Mouse (Mus musculus): ENCODE data around the gene Med17.
"Not testable (repeated sequence)": the region's sequence is repeated elsewhere in the genome, so short reads cannot be mapped to it uniquely, and the experiment has no call there.

Med17 gene

DNA sequence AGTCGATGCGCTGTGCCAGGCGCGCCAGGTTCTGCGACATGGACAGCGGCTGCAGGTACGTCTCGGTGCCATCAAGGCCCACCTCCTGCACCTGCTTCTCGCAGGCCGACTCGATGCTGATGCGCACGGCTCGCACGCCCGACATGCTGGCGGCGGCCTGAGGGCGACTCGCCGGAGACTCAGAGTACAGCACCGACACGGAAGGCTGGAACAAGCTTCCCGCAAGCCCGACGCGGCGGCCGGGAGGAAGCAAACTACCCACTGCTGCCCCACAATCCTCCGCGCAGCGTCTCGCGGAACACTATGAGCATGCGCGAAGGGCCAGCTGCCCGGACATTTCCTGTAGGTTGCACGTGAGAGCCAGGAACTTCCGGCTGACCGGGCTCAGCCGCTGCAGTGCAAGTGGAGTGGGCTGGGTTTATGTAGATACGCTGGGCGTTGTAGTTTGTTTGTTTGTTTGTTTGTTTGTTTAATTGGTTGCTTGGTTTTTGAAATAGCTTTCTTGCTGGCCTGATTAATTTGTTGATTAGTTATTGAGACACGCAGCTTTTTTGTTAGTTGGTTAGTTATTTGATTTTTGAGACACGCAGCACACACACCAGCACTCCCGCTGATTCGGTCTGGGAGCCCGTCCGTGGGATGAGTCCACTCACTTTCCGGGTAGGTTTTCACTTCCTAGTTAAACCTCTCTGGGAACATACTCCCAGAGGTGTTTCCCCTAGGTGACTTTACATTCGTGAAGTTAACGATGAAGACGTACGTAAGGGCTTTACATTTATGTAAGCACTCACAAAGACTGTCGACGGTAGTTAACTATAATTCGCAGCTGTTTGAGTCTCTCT lies at the start of gene Med17:
TSS of gene Med17 (minus strand) at position 283 of the 842 bp plus-strand sequence.
- DNase-seq (ENCODE audit: low spot score in 2 of 2) = peak; percentile 84 to 95

DNA sequence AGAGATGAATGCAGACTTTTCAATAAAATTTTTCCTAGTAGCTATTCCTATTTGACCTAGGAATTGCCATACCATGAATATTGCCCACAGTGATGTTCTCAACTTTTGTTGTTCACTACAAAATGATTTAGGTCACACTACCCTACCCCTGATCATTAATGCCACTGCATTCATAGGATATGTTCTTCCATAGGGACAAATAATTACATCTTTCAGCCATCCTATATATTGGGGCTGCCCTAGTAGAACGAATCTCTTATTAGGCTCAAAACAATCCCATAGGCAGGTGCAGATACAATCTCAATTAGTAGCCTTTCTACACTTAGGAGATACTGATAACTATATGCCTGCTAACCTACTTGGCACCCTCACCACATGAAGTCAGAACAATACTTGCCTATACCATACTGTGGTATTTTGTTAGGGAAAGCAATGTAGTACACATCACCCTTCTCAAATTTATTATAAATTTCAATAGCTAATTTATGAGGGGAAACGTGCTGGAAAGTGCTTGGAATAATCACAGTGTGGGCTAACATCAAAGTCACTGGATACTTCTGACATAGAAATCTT lies 38.5 kb upstream of the Med17 start:
- no peak for DNase-seq (ENCODE audit: low spot score in 2 of 2)

DNA sequence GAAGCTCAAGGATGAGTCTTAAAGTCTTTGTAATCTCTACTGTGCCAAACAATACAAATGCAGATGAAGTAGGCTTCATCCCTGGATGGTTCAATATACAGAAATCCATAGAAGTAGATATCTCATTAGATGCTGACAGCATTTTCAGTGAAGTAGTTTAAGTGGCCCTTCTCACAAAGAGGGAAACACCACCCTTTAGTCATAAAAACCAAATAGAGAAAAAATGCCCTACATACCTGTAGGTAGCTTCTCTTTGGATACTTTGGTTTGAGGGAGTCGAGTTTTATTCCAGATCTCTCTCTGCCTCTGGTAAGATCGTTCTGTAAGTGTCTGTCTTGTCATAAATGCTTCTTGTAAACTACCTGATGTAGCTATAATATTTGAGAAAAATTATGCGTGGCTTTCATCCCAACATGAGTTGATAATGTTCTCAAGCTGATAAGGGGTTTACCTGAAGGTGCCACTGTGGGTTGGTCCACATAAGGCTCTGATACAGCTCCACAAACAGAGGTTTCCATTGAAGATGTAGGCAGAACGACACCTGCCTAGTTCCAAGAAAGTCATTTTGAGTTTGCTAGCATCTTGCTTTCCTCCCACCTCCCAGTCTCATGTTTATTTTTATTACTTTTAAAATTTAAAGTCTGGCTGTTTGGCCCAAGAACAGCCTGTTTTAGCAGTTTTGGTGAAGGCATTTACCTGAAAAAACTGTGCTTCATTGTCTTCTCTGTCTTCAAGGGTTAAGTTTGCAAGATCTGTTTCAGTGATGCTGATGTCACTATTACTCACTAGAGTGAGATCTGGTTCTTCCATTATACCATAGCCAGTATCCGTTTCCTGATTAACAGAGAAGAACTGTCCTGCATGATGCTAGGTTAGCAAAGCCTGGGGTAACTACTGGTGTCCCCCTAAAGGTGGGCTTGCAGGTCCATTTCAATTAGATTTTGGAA lies 37.8 kb upstream of the Med17 start:
- DNase-seq (ENCODE audit: low spot score in 2 of 2) = no peak

GRCm38 (mm10) chr9:15316296-15316695 lies 36.6 kb upstream of the Med17 start:
- not testable (repeated sequence) for DNase-seq (ENCODE audit: low spot score in 2 of 2)

- no peak for DNase-seq (ENCODE audit: low spot score in 2 of 2)
Measured at GRCm38 (mm10) chr9:15314619-15315018, 34.9 kb upstream of the Med17 start.

- DNase-seq (ENCODE audit: low spot score in 2 of 2) = no peak
Measured at GRCm38 (mm10) chr9:15313633-15314032, 33.9 kb upstream of the Med17 start.

- DNase-seq (ENCODE audit: low spot score in 2 of 2) = no peak
Measured at GRCm38 (mm10) chr9:15312054-15312735, 32.5 kb upstream of the Med17 start.

DNA sequence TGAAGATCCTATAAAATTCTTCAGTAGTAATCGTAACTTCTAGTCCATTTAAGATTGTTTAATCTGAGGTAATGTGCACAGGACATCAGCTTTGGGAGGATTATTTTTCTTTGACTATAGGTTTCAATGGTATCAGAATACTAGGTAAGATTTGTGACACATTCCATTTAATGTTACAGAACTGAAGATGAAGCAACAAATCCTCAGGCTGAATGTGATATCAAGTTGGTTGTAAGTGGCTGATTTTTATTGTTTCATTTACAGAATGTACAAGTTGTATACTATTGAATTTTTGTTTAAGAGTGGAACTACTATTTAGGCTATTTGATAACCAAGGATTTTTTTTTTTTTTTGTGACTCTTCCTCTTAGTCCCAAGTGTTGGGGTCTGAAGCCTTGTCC lies 30.4 kb upstream of the Med17 start:
- no peak for DNase-seq (ENCODE audit: low spot score in 2 of 2)

DNA sequence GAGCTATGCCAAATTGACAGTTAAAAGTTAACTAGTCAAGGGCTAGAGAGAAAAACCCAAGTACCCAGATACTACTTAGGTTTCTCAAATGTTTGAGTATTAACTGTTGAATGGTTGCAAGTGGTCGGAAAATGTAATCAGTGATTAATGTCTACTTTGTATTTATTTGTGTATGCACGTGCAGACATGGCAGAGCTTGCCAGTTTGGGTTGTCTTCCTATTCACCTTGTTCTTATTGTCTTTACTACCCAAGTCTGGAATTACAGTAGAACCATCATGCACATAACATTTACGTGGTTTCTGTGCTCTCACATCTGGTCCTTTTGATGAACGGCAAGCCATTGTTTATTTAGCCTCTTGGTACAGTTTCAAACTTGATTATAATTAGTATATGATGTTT lies 29.7 kb upstream of the Med17 start:
- DNase-seq (ENCODE audit: low spot score in 2 of 2) = no peak

- DNase-seq (ENCODE audit: low spot score in 2 of 2) = no peak
Measured at GRCm38 (mm10) chr9:15308254-15308653, 28.5 kb upstream of the Med17 start.

DNA sequence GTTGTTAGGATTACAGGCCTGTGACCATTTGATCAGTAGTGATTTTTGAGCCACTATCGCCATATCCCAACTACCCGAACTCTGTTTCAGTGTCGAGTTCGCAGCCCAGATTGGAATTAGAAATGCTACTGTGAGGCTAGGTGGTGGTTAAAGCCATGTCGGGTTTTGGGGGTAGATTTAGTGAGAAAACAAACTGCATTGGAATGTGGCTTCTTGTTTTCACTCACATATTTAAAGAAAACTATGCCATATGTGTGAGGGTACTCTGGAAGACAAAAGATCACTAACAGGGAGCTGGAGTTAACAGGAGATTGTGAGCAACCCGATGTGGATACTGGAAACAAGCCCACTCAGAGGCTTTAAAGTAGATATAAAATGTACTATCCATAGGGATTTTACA lies 27.5 kb upstream of the Med17 start:
- DNase-seq (ENCODE audit: low spot score in 2 of 2) = no peak

- no peak for DNase-seq (ENCODE audit: low spot score in 2 of 2)
Measured at GRCm38 (mm10) chr9:15306398-15307119, 26.8 kb upstream of the Med17 start, which contains the start of gene 4931406C07Rik. Gene 4931406C07Rik (minus strand): TSS chr9:15306448.

- DNase-seq (ENCODE audit: low spot score in 2 of 2) = peak; percentile 86 to 96
Measured at GRCm38 (mm10) chr9:15305503-15306397, 26.0 kb upstream of the Med17 start, which contains the start of gene Taf1d. Gene Taf1d (plus strand): TSS chr9:15306214.

DNA sequence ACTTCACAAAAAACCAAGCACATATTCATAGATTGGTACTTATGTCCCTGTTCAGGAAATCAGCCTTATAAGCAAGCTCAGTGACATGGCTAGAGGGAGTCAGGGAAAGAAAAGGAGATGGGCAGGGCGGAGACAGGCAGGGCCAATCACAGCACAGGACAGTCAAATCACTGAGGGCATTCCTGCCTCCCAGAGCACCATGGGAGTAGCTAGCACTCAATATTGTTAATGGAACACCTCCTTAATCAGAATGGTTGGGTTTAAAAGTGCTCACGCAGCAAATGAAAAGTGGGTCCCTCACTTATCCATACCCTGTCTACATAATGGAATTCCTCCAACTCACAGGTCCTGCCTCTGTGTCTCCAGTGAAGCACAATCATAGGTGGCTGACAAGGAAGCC lies 23.1 kb upstream of the Med17 start:
- DNase-seq (ENCODE audit: low spot score in 2 of 2) = no peak

DNA sequence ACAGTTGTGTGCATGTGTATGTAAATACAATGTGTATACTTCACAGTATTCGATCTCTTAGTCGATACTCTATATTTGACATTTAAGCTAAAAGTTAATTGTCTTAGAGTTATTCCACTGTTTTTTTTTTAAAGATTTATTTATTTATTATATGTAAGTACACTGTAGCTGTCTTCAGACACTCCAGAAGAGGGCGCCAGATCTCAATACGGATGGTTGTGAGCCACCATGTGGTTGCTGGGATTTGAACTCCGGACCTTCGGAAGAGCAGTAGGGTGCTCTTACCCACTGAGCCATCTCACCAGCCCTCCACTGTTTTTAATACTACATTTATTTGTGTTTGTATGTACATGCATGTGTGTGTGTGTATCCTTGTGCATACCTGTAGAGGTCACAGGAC lies 22.3 kb upstream of the Med17 start:
- not testable (repeated sequence) for DNase-seq (ENCODE audit: low spot score in 2 of 2)

DNA sequence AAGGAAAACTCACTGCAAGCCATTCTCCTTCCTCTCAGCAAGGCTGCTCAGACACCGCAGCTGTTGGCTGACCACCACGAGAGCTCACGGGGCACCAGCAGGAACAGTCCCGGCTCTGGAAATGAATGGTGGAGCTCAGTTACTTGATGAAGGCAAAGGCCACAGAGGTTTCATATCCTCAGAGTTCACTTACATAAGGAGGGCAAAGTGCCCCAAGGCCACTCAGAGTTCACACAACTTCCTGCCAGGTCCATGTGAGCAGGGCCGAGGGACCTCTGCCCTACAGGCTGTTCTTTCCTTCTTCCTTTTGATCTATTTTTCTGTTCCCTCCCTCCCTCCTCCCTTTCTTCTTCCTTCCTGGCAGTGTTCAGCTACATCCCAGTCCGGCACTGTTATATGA lies 21.7 kb upstream of the Med17 start:
- no peak for DNase-seq (ENCODE audit: low spot score in 2 of 2)

- no peak for DNase-seq (ENCODE audit: low spot score in 2 of 2)
Measured at GRCm38 (mm10) chr9:15300056-15300455, 20.3 kb upstream of the Med17 start.

GRCm38 (mm10) chr9:15298451-15298850 lies 18.7 kb upstream of the Med17 start:
- DNase-seq (ENCODE audit: low spot score in 2 of 2) = no peak

GRCm38 (mm10) chr9:15297112-15297511 lies 17.4 kb upstream of the Med17 start:
- DNase-seq (ENCODE audit: low spot score in 2 of 2) = no peak

DNA sequence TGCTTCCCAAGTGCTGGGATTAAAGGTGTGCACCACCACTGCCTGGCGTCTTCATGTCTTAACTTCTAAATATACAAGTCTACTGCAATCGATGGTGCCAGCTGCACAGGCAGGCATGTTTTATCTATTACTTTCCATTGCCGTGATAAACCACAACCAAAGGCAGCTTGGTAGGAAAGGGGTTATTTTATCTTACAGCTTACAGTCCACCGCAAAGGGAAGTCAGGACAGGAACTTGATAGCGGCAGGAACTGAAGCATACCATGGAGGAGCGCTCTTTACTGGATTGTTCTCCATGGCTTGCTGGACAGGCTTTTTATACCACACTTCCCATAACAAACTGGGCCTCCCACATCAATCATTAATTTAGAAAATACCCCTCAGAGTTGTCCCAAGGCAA lies 9.5 kb upstream of the Med17 start:
- DNase-seq (ENCODE audit: low spot score in 2 of 2) = no peak
